Mouse (Mus musculus): Measurements from ENCODE around the gene Slc1a3.
"Not testable (repeated sequence)": the region's sequence is repeated elsewhere in the genome, so short reads cannot be mapped to it uniquely, and the experiment has no call there.

The Slc1a3 gene

GRCm38 (mm10) chr15:8706178-8706577 is 4.4 kb downstream of the Slc1a3 start:
- no peak for DNase-seq

GRCm38 (mm10) chr15:8705560-8705959 is 5.0 kb downstream of the Slc1a3 start:
- DNase-seq = not testable (repeated sequence)

GRCm38 (mm10) chr15:8697976-8698375 is 12.6 kb downstream of the Slc1a3 start:
- no peak for DNase-seq

- no peak for DNase-seq
These were observed 13.1 kb downstream of the Slc1a3 start for GRCm38 (mm10) chr15:8697500-8697899.

GRCm38 (mm10) chr15:8690141-8690540 is 20.4 kb downstream of the Slc1a3 start:
- DNase-seq = not testable (repeated sequence)

GRCm38 (mm10) chr15:8686846-8687245 is 23.7 kb downstream of the Slc1a3 start:
- DNase-seq = no peak

- DNase-seq = no peak
These were observed 25.1 kb downstream of the Slc1a3 start for GRCm38 (mm10) chr15:8685506-8685905.

- DNase-seq = no peak
These were observed 26.3 kb downstream of the Slc1a3 start for GRCm38 (mm10) chr15:8684263-8684662.

- DNase-seq = no peak
These were observed 27.7 kb downstream of the Slc1a3 start for GRCm38 (mm10) chr15:8682871-8683270.

GRCm38 (mm10) chr15:8682421-8682820 is 28.1 kb downstream of the Slc1a3 start:
- no peak for DNase-seq

GRCm38 (mm10) chr15:8681971-8682370 is 28.6 kb downstream of the Slc1a3 start:
- no peak for DNase-seq

- DNase-seq = no peak
These were observed 29.6 kb downstream of the Slc1a3 start for GRCm38 (mm10) chr15:8681009-8681408.

- no peak for DNase-seq
These were observed 33.6 kb downstream of the Slc1a3 start for GRCm38 (mm10) chr15:8676959-8677358.

- no peak for DNase-seq
These were observed 34.3 kb downstream of the Slc1a3 start for GRCm38 (mm10) chr15:8676211-8676691.

- no peak for DNase-seq
These were observed 34.9 kb downstream of the Slc1a3 start for GRCm38 (mm10) chr15:8675616-8676015.

- no peak for DNase-seq
These were observed 38.0 kb downstream of the Slc1a3 start for GRCm38 (mm10) chr15:8672532-8672931.

GRCm38 (mm10) chr15:8667849-8668522 is 42.6 kb downstream of the Slc1a3 start:
- no peak for DNase-seq

- no peak for DNase-seq
These were observed 44.8 kb downstream of the Slc1a3 start for GRCm38 (mm10) chr15:8665675-8666350.

- DNase-seq = no peak
These were observed 47.0 kb downstream of the Slc1a3 start for GRCm38 (mm10) chr15:8663348-8664099.

GRCm38 (mm10) chr15:8661856-8662255 is 48.7 kb downstream of the Slc1a3 start:
- DNase-seq = no peak

- DNase-seq = no peak
These were observed 50.6 kb downstream of the Slc1a3 start for GRCm38 (mm10) chr15:8659977-8660376.

- no peak for DNase-seq
These were observed 51.0 kb downstream of the Slc1a3 start for GRCm38 (mm10) chr15:8659483-8659971.

Measured in liver (tissue).